Mouse (Mus musculus): ENCODE data around the gene Gm20388.

The Gm20388 gene

DNA sequence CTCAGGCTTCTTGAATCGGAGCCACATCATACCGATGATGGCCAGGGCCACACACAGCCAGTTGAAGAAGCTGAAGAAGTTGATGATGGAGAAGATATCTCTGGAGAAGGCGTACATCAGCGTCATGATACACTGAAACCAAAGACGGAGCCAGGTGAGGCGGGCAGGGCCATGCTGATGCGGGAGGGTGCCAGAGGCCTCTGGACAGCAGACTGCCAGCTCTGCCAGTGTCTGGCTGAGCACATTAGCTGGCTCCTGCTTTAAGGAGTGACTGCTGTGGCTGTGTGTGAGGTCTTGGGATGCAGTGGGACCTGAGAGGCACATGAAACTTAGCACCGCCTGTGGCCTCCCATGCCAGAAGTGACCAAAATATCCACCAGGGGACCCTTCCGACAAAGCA lies 1974.4 kb downstream of the Gm20388 start:
- in situ Hi-C loops (cut with MboI, MseI) = no loop called here

DNA sequence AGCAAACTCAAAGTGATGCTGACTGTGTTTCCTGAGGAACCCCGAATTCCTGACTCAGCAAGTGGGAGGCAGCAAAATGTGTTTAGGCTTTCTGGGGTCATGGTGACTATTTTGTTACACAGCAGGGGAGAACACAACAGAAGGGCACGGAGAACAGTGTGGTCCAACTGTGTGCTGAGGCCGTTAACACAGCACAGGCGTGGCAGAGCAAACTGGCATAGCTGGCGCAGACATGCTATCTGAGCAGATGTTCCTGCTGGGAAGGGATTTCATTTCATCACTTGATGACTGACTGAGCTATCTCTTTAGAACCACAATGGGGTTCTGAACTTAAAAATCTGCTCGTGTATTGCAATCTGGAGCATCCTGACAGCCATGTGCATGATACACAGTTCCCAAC lies 1974.8 kb downstream of the Gm20388 start:
- in situ Hi-C loops (cut with MboI, MseI) = no loop called here

DNA sequence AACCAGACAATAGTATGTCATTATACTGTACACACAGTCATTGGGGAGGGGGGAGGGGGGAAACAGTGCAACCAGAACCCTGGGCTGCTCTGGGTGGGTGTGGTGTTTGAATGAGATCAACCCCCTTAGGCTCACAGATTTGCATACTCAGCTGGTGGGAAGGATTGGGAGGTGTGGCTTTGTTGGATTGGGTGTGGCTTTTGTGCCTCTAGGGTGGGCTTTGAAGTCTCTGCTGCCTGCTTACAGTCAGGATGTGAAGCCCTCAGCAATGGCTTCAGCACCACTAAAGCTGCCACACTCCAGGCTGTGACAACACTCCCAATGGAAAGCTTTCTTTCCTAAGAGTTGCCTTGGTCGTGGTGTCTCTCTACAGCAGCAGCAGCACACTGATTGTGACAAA lies 1976.9 kb downstream of the Gm20388 start:
- in situ Hi-C loops (cut with MboI, MseI) = no loop called here

DNA sequence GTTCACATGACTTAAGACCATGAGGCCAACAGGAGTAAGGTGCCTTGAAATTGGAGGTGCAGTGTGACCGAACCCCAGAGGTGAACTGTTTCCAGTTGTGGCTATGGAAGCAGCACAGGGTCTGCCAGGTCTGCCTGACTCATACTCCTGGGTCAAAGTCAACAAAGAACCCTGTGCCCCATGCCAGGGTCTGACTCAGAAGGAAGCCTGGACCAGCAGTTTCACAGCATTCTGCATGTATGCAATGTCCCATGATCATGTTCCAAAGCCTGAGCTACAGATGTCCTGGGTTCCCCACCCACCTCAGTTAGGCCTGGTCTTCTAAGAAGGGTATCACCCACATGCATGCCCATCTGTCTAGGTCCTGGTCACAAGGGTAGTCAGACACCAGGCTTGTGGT lies 1978.7 kb downstream of the Gm20388 start:
- in situ Hi-C loops (cut with MboI, MseI) = no loop called here

DNA sequence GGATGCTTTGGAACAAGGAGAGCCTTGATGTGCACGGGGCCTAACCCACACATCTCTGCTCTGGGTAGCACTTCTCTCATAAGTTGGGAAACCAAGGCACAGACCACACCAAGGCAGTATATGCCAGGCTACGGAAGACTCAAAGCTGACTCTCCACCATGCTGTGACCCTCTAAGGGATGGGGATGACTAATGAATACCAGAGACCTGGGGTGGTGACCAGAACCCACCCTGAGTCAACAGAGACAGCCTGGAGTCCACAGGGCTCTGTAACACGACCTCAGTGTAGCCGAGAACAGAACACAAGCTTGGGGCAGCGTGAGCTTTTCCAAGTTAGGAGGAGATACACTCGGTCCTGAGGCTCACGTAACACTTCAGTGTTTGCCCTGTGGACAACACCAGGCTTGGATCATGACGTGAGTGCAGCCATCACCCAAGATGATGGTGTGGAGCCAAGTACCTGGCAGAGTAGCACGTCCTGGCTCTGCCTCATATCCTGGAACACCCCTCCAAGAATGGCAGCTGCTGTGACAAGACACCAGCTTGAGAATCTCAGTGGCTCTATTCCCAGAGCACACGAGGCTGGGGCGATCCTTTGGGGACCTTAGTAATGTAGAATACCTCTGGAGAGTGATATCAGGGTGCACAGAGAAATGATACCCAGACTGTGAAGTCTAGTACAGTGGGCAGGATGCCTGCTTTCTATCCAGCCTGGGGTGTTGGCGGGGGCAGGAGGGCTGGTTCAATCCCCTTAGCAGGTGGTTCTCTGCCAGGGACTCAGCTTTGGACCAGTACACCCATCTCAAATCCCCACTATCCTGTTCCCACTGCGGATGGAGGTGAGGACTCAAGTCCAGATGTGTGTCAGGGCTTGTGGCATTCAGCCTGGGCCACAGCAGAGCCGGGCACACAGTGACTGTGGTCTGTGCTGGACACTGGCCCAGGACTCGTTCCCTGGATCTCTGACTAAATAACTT lies 1979.5 kb downstream of the Gm20388 start:
- in situ Hi-C loops (cut with MboI, MseI) = no loop called here

DNA sequence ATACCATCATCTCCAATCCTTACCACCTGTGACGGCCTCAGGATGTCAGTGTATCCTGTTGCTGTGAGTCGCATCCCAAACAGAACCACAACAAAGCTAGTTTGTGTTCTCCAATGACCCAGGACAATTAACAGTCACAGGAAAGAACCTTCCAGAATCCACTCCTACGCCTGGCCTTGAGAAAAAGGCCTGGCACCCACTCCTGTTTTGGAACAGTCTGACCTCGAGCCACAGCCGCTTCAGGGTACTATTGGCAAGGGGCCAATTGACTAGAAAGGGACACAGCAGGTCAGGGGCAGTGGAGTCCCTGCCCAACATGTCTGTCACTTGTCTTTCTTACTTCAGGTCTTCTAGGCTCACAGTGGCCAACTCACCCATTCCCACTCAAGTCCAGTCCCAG lies 1982.2 kb downstream of the Gm20388 start:
- in situ Hi-C loops (cut with MboI, MseI) = no loop called here

DNA sequence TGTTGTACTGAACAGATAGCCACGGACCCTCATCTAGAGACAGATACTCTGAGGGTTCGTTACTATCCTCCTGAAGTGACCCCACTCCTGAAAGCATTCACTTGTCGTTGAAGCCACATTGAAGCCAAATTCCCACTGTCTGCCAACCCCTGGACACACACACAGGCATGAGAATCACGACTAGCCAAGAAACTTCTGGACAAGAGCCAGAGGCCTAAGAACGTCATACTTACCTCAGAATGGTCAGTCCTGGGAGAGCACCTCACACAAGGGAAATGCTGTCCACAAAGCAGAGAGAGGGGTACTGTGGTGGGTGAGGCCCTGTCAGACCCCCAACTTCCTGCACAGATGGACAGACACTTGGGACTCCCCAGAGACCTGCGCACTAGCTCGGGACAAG lies 1985.3 kb downstream of the Gm20388 start:
- in situ Hi-C loops (cut with MboI, MseI) = no loop called here

DNA sequence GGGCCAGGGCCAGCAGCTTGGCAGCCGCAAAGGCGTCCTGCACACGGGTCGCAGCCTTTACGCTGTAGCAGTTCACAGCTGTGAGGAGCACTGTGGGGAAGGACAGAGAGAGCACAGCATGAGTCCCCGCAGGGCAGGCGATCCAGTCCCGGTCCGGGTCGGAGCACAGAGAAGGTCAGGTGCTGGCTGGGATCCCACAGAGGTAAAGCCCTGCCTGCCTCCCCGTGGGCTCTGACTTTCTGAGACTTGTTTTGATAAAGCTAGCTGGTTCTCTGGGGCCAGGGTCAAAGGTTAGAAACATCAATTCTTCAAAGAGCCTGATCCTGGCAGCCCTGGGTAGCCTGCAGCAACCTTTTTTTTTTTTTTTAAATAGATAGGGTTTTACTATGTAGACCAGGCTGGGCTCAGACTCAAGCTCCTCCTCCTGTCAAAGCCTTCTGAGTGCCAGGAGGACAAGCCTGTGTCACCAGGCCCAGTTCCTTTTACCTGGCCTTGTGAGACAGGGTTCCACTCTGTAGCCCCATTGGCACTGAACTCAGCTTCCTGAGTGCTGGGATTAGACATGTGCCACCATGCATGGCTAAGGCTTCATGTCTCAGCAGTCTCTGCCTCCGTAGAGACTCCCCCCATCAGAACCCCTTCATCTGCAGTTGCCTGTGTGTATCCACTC lies 1986.0 kb downstream of the Gm20388 start:
- in situ Hi-C loops (cut with MboI, MseI) = no loop called here

DNA sequence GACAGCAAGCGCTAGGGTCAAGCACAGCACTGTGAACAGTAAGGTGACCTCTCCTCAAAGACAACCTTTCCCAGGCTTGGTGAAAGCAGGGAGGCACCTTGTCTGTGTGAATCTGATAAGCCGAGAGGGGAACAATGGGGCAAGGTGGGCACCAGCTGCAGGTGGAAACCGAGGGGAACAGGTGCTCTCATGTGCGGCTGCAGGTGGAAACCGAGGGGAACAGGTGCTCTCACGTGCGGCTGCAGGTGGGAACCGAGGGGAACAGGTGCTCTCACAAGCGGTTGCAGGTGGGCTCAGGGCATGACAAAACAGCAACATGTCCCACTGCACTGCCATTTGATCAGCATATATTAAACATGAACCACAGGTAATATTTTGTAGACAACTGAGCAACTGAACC lies 1986.6 kb downstream of the Gm20388 start:
- in situ Hi-C loops (cut with MboI, MseI) = no loop called here

DNA sequence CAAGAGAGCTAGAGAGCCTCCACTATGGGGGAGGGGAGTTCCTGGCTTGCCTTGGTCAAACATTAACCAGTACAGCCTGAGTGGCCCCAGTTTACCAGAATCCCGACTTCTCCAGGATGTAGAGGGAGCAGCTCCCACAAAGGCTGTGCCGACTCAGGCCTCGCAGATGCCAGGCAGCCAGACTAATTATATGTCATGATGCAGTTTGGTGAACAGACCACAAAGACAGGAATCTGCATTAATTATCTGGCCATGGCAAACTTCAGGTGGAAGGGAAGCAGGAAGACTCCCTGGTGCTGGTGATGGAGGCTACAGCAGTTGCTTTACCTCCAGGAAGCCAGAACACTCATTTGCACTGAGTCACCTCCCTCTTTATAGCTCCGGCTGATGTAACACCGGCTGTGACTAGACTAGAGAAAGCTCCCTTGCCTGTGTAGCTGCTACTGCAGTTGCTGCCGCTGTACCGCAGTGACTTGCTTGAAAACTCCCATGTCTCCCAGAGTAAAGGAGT lies 1987.3 kb downstream of the Gm20388 start:
- in situ Hi-C loops (cut with MboI, MseI) = no loop called here

DNA sequence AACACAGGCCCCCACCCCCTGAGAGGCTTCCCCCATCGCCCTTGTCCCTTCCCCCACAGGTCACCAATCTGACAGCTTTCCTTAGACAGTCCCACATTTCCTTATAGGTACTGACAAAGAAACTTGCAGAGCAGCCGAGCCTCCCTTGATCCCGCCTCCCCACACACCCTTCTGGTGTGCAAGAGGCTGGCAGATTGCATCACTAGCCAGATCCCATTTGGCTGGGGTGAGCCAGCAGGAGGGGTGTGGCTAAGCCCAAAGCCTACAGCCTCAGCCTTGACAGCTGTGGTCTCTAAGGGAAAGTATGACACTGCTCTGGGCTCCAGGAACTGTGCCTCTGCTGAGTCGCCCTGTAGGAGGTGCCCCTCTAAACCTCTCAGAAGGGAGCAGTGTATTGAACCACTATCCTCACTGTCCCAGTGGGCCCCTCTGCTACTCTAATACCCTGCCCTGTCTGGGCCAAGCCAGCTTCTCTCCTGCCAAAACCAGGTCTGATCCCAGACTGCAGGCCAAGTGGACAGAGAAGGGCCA lies 1987.8 kb downstream of the Gm20388 start:
- in situ Hi-C loops (cut with MboI, MseI) = no loop called here

DNA sequence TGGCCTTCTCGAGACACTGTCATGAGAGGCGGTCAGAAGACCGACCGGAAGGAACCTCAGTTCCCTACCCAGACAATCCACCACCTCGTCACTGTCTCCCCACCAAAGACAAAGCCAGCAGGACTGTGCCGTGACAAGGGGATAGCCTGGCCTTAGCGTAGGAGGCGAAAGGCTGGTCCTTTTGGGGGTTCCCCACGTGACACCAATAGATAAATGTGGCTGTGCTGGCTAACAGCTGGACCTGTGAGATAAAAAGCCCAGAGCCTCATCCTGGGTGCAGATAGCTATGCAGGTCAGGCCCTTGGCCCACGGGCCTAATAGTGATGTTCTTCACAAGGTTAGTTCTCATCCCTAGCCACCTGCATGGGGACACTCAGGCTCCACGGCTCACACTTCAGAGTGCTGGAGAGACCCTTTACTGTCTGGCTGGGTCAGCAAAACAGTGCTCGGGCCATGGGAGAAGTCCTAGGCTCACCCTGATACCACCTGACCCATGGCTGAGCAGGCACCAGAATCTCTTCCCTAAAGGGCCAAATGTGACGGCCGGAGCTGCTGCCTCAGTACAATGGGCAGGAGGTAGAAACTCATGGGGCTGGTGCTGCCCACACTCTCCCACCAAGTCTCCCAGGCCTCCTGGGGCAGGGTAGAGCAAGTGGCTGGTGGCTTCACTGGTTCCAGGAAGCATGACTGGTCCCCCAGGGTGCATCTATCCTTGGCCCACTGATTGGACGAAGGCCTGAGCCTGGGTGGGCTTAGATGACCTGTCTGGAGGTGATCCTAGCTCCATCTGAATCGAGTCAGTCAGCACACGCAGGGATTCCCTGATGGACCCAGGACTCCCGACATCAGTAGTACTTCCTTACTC lies 1988.8 kb downstream of the Gm20388 start:
- in situ Hi-C loops (cut with MboI, MseI) = loop anchor here (5.0 to 10.0 kb wide), 2 partner anchors 42 to 315 kb away; no protein-coding TSS in a partner anchor

DNA sequence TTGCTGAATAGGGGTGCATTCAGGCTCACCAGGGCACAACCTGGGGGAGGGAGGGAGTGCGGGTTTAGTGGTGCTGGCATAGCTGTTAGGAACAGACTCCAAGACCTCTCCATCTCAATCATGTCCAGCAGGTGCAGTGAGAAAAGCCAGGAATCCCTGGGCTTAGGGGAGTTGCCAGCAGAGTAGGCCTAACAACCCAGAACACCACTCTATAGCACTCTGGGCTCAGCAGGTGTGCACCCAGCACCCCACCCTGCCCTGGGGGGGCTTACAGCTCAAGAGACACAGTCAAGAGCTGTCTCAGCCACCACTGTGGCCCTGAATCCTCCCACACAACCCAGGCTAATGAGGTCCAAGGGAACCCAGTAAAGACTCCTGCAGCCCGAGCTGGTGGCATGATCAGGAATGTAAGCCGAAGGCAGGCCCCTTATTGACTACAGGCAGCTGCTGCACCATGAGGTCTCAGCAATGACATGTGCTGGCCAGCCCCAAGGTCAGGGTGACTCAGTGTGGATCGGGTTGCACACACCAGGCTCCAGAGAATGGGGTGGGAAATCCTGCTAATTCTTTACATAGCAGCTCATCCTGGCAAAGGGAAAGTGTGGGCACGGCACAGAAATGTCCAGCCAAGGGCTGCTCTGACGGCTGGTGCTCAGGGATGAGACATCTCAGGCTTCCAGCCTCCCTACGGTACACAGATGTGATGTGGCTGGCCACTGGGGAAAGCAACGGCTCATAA lies 1991.0 kb downstream of the Gm20388 start:
- in situ Hi-C loops (cut with MboI, MseI) = loop anchor here (5.0 to 10.0 kb wide), 2 partner anchors 44 to 317 kb away; no protein-coding TSS in a partner anchor

DNA sequence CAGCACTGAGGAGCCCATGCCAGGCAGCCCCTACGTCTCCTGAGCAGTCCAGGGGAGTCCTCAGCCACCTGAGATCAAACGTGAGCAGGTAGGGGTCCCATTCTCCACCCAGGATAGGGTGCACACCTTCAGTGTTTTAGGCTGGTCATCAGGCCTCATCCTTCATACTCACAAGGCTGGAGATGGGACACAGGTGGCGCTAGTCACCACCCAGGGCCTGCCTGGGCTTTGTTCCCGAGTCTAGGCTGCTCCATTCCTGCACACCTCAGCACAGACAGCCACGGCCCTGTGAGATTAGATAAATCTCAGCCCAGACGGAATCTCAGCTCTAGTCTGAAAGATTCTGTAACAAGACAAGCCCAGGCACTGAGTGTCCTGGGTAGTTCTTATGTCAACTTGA lies 1993.3 kb downstream of the Gm20388 start:
- in situ Hi-C loops (cut with MboI, MseI) = loop anchor here (5.0 to 10.0 kb wide), 2 partner anchors 47 to 319 kb away; no protein-coding TSS in a partner anchor

DNA sequence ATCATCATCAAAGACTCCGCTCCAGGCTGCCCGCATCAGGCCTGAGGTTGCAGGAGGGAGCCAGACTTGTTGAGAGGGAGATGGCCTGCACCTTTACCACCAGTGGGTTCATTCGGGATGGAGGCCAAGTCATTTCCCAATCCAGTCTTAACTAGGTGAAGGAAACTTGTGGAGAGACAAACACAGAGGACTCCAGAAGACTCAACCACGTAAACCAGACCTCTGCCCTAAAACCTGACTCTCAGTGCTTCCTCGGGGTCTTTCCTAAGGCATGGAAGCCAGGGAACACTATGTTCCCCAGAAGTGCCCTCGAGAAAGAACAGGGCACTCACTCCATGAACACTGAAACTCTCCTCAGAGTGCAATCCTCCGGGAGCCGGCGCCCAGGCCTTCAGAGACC lies 1994.4 kb downstream of the Gm20388 start:
- in situ Hi-C loops (cut with MboI, MseI) = loop anchor here (5.0 to 10.0 kb wide), 2 partner anchors 48 to 320 kb away; no protein-coding TSS in a partner anchor

DNA sequence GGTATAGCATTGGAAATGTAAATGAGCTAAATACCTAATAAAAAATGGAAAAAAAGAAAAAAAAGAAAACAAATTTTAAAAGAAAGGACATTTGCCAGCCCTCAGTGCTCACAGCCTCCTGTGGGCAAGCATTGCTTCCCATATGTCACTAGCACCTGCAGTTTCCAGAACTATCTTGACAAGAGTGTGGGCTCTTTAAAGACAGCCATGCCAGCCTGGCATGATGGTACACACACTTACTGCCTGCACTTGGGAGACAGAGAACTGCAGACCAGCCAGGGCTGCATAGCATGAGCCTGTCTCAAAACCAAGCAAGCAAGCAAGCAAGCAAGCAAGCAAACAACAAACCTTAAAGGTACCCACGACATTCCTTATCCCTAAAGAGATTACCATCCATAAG lies 1994.8 kb downstream of the Gm20388 start:
- in situ Hi-C loops (cut with MboI, MseI) = loop anchor here (10.0 kb wide), 1 partner anchor 321 kb away; no protein-coding TSS in a partner anchor

DNA sequence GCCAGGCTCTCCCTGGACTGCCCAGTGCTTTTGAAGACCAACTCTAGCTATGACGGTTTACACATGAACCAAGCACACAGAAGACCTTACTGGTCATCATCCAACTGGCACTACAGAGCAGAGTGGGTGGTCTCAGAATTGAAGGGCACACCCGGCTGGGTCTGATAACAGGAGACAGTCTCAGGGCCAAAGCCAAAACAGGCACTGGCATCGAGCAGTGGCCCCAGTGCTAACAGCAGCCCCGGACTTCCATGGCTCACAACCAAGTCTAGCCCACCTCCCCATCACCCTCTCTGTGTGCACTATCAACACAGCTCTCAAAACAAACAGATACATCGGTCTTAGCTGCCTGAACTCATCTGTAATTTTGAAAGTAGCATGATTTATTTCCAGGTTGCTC lies 1995.2 kb downstream of the Gm20388 start:
- in situ Hi-C loops (cut with MboI, MseI) = loop anchor here (10.0 kb wide), 1 partner anchor 321 kb away; no protein-coding TSS in a partner anchor

DNA sequence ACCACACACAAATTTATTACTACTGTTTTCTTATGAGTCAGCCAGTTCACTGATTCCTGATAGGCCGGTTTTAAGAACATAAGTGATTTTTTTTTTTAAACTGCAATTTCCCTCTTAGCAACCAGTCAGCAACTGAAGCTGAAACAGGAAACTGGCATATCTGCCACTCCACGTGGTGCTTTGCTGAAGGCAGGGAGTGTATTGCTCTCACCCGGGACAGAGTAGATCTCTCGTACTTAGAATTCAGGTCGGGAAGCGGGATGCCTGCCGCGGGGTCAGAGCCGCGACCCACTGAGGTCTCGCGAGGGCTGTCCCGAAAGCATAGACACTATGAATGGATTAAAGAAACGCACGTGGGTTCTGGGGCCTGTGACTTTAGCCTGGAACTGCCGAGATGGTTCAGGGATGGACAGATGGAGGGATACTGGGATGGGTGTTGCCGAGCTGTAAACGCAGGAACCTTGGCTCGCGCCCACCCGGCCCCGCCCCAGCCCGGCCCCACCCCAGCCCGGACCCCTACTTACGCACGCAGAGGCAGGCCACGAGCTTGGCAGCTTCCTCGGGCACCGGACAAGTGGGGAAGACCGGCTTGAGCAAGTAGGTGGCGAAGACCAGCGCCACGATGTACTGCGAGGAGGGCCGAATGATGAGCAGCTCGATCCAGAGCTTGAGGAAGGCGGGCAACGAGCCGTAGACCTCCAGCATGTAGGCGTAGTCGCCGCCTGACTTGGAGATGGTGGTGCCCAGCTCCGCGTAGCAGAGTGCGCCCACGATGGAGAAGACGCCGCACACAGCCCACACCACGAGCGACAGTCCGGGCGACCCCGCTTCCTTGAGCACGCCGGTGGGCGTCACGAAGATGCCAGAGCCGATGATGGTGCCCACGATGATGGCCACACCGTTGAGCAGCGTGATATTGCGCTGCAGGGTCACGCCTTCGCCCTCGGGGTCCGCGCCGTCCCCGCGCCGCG lies 1996.2 kb downstream of the Gm20388 start:
- in situ Hi-C loops (cut with MboI, MseI) = loop anchor here (10.0 kb wide), 1 partner anchor 322 kb away; no protein-coding TSS in a partner anchor

All from T-helper 1 cell (primary cell).